Mouse (Mus musculus): ENCODE data around the gene Trpc3.
A peak's percentile ranks its signal among the peaks of the same experiment; 100 is the strongest.
"Not testable (repeated sequence)": the region's sequence is repeated elsewhere in the genome, so short reads cannot be mapped to it uniquely, and the experiment has no call there.

The Trpc3 gene

DNA sequence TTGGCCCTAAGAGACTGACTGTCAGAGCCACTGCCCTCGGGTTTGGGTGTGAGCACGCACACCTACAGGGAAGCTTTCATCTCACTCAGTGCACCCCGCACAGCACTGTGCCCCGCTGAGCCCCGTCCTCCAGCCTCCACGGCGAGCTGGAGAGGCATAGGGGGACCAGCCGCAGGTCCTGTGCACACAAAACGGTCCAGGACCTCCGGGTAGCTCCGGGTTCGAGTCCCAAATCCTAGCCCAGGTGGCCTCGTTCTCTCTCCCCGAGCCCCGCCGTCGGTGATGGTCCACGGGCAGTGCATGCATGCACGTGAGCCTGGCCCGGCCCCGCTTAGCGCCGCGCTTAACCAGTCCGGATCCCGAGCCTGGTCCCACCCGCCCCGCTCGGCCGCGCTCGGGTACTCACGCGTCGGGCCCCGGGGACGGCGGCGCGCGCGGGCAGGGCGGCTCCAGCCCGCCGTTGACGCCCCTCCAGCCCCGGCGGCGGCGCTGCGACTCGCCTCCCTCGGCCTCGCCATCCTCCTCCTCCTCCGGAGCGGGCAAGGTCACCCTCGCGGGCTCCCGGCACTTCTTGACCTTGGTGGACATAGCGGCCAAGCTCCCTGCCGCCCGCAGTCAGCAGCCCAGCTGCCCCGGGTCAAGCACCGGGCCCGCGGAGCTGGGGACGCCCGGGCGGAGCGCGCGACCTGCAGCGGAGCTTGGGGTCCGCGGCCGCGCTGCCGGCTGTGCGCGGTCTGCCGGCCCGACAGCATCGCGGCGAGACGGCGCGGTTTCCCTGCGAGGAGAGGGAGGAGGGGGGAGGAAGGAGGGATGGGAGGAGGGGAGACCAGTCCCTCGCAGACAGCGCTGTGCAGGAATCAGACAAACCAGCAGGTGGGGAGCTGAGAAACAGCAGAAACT, at the start of gene Trpc3:
TSS of gene Trpc3 (minus strand) at position 776 of the 900 bp plus-strand sequence.
- peak; percentile 47 to 69 for DNase-seq

DNA sequence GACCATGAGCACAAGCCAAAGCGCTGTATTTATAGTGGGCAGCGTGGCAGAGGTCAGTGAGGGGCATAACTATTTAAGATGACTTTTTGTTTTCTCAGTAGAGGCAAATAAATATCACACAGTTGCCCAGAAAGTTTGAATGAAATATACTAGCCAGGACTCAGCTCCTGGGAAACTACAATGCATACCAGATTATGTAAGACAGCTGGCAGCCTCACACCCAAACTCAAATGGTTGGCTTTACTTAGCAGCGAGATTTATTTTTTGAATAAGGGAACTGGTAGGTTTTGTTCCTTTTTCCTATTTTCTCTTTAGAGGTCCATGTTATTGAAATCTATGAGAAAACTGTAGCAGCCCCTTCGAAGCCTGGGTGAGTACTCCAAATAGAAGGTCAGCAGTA, 48.1 kb upstream of the Trpc3 start:
- DNase-seq: no peak

DNA sequence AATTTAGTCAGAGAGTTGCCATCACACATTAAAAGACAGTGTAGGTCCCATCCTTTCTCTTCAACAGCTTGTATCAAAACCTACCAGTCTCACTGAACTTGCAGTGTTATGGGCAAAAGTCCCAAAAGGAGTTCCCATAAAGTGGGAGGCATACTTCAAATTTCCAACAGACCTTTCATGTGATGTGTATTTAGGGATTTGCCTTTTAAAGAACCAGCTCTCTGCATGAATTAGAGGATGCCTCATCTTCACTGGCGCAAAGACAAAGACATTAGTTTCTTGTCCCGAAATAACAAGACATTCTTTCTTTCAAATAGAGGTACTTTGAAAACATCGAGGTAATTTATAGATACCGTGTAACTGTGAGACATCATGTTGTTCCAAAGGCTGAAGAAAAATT, 43.1 kb upstream of the Trpc3 start:
- no peak for DNase-seq

DNA sequence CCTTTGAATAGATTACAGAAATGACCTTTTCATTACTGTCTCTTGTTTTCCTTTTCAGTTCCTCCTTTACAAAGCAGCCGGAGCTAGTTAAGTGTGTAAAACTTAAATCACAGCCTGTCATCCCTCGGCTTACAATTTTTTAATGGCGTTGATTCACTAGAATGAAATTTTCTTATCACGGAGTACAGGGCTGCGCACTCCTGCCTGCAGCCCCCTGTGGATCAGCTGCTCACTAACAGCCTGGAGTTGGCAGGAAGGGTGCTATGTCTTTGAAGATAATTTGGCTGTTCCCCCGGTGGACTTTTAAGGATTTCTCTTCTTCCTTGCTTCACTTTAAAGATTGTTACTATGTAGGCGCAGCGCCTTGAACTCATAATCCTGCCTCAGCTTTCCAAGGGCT, 36.6 kb upstream of the Trpc3 start:
- no peak for DNase-seq

DNA sequence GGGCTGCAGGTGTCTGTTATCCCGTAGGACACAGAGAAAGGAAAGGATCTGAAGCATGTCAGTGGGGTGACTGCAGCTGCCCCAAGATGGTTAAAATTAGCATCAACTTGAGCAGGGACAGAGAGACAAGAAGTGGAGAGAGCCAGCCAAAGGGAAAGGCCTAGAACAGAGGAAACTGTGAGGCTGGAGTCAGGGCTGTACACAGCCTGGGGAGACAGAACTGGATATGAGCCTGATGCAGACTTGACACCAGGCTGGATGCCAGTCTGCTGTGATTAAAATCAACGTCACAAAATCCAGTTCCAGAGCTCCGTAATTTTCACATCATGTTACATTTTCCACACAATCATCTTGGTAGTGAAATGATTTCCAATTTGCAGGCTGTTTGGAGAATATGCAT, 31.9 kb upstream of the Trpc3 start:
- DNase-seq: no peak

GRCm38 (mm10) chr3:36709521-36709920, 19.6 kb upstream of the Trpc3 start:
- DNase-seq: no peak

DNA sequence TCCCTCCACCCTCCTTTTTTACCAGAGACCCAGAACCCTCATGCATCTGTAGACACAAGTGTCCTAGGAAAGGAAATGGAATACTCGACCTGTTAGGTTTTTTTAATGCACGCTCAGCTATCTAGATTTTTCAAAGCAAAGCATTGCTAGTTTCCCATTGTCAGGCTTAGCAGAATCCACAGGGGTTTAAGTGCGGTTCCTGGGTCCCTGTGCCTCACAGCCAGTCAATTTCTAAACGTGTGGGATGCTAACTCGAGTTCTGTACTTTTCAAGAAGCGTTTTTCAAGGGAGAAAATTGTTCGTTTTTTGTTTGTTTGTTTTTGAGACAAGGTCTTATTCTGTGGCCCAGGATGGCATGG, 304 bp upstream of the Trpc3 start:
- DNase-seq: no peak

GRCm38 (mm10) chr3:36688874-36689273, 1.1 kb downstream of the Trpc3 start:
- DNase-seq: peak; percentile 76 to 78

DNA sequence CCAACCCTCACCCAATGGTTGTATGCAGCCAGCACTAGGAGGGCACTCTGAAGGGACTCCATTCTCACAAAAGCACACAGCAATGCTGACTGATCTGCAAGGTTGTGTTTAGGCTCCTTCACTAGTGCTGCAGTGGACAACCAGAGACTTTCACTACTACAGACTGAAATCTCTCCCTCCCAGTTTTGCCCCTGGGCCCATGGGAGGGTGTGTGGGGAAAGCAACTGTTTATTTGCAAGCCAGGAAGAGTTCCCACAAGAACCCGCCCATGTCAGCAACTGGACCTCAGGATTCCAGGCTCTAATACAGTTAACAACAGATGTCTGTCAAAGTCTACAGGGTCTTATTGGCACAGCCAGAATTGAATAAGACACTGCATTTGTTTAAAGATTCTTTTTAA, 14.1 kb downstream of the Trpc3 start:
- no peak for DNase-seq

DNA sequence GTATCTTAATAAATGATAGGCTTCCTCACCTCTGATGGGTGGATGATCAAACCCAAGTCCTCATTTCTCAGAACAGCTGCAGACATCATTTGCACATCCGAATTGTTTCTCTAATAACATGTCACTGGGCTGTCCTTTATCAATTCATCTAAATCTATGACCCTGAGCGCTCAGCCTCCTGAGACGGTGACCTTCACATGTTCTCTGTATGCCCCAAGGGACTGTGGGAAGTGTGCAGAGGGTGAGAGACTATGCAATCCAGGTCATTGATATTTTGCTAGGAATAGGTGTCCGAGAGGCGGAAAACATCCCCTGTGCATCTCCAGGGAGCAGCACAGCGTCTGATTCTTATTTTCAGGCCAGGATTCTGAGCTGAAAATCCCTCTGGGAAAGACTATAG, 22.2 kb downstream of the Trpc3 start:
- DNase-seq: no peak

DNA sequence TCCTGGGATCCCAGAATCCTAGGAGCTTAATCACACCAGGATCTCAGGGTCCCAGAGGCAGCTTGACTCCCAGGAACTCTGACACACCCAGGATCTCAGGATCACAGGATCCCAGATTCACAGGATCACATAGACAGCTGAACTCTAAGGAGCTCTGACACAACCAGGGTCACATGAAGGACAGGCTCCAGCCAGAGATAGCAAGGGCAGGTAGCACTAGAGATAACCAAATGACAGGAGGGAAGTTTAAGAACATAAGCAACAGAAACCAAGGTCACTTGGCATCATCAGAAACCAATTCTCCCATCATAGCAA, 44.8 kb downstream of the Trpc3 start:
- DNase-seq: not testable (repeated sequence)

GRCm38 (mm10) chr3:36644554-36645244, 45.3 kb downstream of the Trpc3 start:
- no peak for DNase-seq

DNA sequence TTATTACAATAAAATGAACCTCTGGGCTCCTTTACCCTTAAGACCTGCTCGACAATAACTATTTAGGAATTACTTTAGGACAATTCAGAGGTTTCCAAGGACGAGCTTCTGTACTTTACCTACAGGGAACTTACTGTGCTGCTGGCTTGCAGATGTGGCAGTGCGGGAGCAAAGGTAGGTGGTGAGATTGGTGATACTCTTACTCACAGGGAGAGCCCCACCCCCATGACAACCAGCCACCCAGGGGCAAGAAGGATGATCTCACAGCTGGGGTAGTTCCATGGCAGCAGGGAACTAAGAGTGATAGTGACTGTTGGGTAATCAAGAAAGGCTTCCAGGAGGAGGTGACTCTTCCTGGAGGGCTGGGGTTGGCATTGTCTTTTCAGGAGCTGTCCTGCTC, 46.6 kb downstream of the Trpc3 start:
- no peak for DNase-seq

- no peak for DNase-seq
These were observed 47.2 kb downstream of the Trpc3 start for GRCm38 (mm10) chr3:36642736-36643135.

DNA sequence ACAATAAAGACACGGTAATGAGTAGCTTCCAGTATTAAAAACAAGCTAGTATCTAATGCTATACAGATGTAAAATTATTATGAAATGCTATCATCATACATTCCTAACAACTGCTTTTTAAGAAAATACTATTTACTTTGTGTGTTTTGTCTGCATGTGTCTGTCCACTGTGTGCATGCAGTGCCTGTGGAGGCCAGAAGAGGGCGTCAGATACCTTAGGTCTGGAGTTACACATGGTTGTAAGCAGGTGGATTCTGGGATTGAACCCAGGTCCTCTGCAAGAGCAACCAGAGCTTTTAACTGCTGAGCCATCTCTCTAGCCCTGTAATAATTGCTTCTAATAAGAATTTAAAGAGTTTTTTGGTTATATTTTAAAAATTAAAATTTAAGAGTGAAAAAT, 49.2 kb downstream of the Trpc3 start:
- no peak for DNase-seq

GRCm38 (mm10) chr3:36635449-36635848, 54.5 kb downstream of the Trpc3 start:
- peak in 1 of 2 experiments; percentile 49 for DNase-seq

GRCm38 (mm10) chr3:36626803-36627202, 63.2 kb downstream of the Trpc3 start:
- no peak for DNase-seq

DNA sequence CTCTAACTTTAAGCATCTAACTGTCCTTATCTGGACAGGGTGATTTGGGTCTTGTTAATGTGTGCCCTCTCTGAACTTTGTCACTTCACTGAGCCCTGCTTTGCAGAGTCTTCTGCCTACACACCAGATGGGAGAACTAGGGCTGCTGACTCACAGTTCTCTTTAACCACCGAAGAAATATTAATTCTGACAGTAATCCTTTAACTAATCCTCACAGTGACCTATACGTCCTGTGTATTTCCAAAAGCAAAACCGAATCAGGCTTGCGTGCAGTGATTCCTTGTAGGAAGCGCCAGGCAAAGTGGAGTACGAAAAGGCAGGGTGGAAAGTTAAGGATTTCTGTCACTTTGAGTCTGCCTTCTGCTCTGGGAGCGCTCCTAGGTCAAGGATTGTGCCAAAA, 71.8 kb downstream of the Trpc3 start:
- peak in 1 of 2 experiments; percentile 11 for DNase-seq

DNA sequence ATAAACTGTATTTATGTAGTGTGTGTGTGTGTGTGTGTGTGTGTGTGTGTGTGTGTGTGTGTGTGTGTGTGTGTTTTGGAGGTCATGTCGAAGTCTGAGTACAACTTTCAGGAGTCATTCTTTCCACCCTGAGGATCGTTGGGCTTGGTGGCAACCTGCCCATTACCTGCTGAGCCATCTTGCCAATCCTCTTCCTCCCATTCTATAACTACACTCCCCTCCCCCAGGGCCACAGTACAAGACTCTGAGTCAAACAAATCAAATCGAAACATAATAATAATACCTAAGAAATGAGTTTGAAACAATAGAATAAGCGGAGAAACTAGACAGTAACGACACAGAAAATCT, 76.1 kb downstream of the Trpc3 start:
- peak in 1 of 2 experiments; percentile 39 for DNase-seq

DNA sequence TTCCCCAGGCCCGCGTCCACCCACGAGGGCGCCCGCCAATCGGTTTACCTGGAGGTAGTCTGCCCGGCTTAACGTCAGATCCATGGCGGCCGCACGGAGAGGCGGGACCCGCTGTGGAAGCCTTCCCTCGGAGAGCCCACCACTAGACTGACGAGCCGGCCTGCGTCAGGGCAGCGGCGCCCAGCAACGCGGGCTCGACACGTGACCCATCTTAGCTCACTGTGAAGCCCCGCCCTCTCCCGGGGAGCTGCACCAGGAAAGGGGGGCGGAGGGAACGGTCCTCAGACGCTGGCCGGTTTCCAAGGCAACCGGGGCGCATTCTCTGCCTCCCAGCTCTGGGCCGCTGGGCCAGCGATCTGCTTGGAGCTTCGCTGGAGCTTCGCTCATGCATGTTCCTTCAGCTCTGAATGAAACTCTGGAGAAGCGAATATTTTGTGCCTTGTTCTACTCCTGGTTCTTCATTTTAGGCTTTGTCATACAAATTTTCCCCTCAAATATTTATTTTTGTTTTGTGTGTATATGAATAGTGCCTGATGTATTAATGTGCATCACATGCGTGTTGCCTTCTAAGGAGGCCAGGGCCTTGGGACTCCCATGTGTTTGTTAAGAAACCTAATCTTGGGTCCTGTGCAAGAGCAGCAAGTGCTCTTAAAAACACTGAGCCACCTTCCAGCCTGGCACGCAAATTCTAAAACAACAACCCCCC, 76.6 kb downstream of the Trpc3 start, which contains the start of gene Bbs7:
TSS of gene Bbs7 (minus strand) at position 276 of the 706 bp plus-strand sequence.
- DNase-seq: peak; percentile 97 to 98

GRCm38 (mm10) chr3:36612687-36613086, 77.3 kb downstream of the Trpc3 start:
- DNase-seq: no peak

- no peak for DNase-seq
These were observed 83.8 kb downstream of the Trpc3 start for GRCm38 (mm10) chr3:36605894-36606783.

DNA sequence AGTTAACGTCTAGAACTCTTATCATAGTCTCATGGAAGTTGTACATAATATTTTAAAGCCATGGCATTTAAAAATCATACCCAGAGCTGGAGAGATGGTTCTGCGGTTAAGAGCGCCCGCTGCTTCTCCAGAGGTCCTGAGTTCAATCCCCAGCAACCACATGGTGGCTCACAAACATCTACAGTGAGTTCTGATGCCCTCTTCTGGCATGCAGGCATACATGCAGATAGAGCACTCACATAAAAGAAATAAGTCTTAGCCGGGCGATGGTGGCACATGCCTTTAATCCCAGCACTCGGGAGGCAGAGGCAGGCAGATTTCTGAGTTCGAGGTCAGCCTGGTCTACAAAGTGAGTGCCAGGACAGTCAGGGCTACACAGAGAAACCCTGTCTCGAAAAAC, 90.2 kb downstream of the Trpc3 start:
- DNase-seq: not testable (repeated sequence)

Data from kidney, postnatal 25 days (tissue).